Mouse (Mus musculus) neural tube, embryonic 11.5 days (tissue): ENCODE results near the gene Tnk2. TPM values are rescaled to one million over a fixed set of nuclear protein-coding genes. Genes with fewer than 3 reads are reported as not detected.

ENCODE experiments used
- ATAC-seq: fragments of 200-750 bp; cut with Nextera tagmentation; 2 replicates; pipeline ENCODE4 v1.8.0; 2017; ENCODE audit warnings: moderate number of reproducible peaks, mild to moderate bottlenecking, moderate TSS enrichment, moderate library complexity; ENCODE audit not compliant: insufficient read depth, low FRiP score, low TSS enrichment
- DNase-seq: peaks from one replicate; pipeline ENCODE4 v3.0.0-alpha.2; 2015; ENCODE audit warnings: low spot score
- H3K27ac ChIP-seq: fragments of 300-500 bp; sonication (generic); 2 replicates; pipeline ENCODE4 v1.5.1; 2014; ENCODE audit warnings: low read depth, mild to moderate bottlenecking, low read length
- H3K27me3 ChIP-seq: fragments of 300-500 bp; sonication (generic); 2 replicates; pipeline ENCODE4 v1.6.1; 2014; ENCODE audit warnings: mild to moderate bottlenecking, low read length, mixed read lengths; ENCODE audit not compliant: control insufficient read depth, insufficient read depth
- H3K36me3 ChIP-seq: fragments of 300-500 bp; sonication (generic); 2 replicates; pipeline ENCODE4 v1.6.1; 2014; ENCODE audit warnings: mild to moderate bottlenecking, low read length, moderate library complexity, mixed read lengths; ENCODE audit not compliant: control insufficient read depth, insufficient read depth
- H3K4me1 ChIP-seq: fragments of 300-500 bp; sonication (generic); 2 replicates; pipeline ENCODE4 v1.6.1; 2014; ENCODE audit warnings: low read length, mixed read lengths; ENCODE audit not compliant: control insufficient read depth, insufficient read depth
- H3K4me2 ChIP-seq: fragments of 300-500 bp; sonication (generic); 2 replicates; pipeline ENCODE4 v1.6.1; 2014; ENCODE audit warnings: low read depth, mild to moderate bottlenecking, moderate library complexity
- H3K4me3 ChIP-seq: fragments of 300-500 bp; sonication (generic); 2 replicates; pipeline ENCODE4 v1.5.1; 2014; ENCODE audit warnings: low read depth, low read length
- H3K9ac ChIP-seq: fragments of 300-500 bp; sonication (generic); 2 replicates; pipeline ENCODE4 v1.6.1; 2014; ENCODE audit warnings: mild to moderate bottlenecking, low read length
- H3K9me3 ChIP-seq: fragments of 300-500 bp; sonication (generic); 2 replicates; pipeline ENCODE4 v1.6.1; 2016; ENCODE audit warnings: low read length; ENCODE audit not compliant: control insufficient read depth
- whole genome bisulfite sequencing: fragments of 180-500 bp; shearing (Covaris S2); extraction: QIAGEN DNeasy Blood & Tissue Kit; methylation state at CpG from one replicate; pipeline ENCODE4 v1.1.7; 2014; 5-methylcytosine and 5-hydroxymethylcytosine counted together
- polyA plus RNA-seq: library from polyadenylated mRNA; unstranded; fragments of >200 nt; fragmentation: Nextera tagmentation; extraction: Ambion mirVana; gene quantifications from 2 replicates; pipeline ENCODE4 v1.2.1, GENCODE M21; 2014

The Tnk2 gene
- polyA plus RNA-seq, 1 experiment from 2014 or later = 7.0 TPM

- Histone ChIP-seq H3K27ac (no peak overlapping the region), H3K4me3 (no peak overlapping the region), H3K4me1 (no peaks in the 10 kb centered on the region), H3K9ac (no peak overlapping the region), H3K36me3 (peaks cover 11% of the 10 kb centered on the region), H3K4me2 (no peak overlapping the region), H3K27me3 (no peaks in the 10 kb centered on the region), H3K9me3 (no peaks in the 10 kb centered on the region)
- no peak for ATAC-seq
- 78% methylated on average over 4 of the region's 4 CpGs for WGBS
- DNase-seq = no peak
These were observed 39.2 kb downstream of the Tnk2 start for GRCm38 (mm10) chr16:32682841-32683240.

GRCm38 (mm10) chr16:32683343-32683742, 39.7 kb downstream of the Tnk2 start:
- ATAC-seq (no peak), DNase-seq (no peak)
- Histone ChIP-seq H3K4me2 (no peak overlapping the region), H3K27me3 (no peaks in the 10 kb centered on the region), H3K4me1 (no peaks in the 10 kb centered on the region), H3K4me3 (no peak overlapping the region), H3K27ac (no peak overlapping the region), H3K36me3 (peaks cover 11% of the 10 kb centered on the region), H3K9me3 (no peaks in the 10 kb centered on the region), H3K9ac (no peak overlapping the region)
- 69% methylated on average over 5 of the region's 5 CpGs for WGBS

- H3K9ac ChIP-seq = no peak overlapping the region
- no peaks in the 10 kb centered on the region for H3K4me1 ChIP-seq
- H3K9me3 ChIP-seq = no peaks in the 10 kb centered on the region
- no peak overlapping the region for H3K27ac ChIP-seq
- ATAC-seq (no peak), DNase-seq (no peak)
- H3K4me3 ChIP-seq = no peak overlapping the region
- H3K4me2 ChIP-seq = no peak overlapping the region
- peaks cover 5% of the 10 kb centered on the region; the same call in 1 of the 2 replicates for H3K36me3 ChIP-seq
- WGBS = 83% methylated on average over 10 of the region's 10 CpGs
- no peaks in the 10 kb centered on the region for H3K27me3 ChIP-seq
These were observed 41.7 kb downstream of the Tnk2 start for GRCm38 (mm10) chr16:32685405-32685804.

- H3K4me3 ChIP-seq = no peak overlapping the region
- no peaks in the 10 kb centered on the region for H3K27me3 ChIP-seq
- peaks cover 5% of the 10 kb centered on the region; the same call in 1 of the 2 replicates for H3K36me3 ChIP-seq
- H3K9ac ChIP-seq = no peak overlapping the region
- no peaks in the 10 kb centered on the region for H3K4me1 ChIP-seq
- WGBS = 65% methylated on average over 5 of the region's 5 CpGs
- ATAC-seq = no peak
- no peak for DNase-seq
- no peaks in the 10 kb centered on the region for H3K9me3 ChIP-seq
- no peak overlapping the region for H3K27ac ChIP-seq
- H3K4me2 ChIP-seq = no peak overlapping the region
These were observed 42.3 kb downstream of the Tnk2 start for GRCm38 (mm10) chr16:32685998-32686397.

GRCm38 (mm10) chr16:32687221-32687620, 43.5 kb downstream of the Tnk2 start:
- ATAC-seq = no peak
- no peak overlapping the region for H3K27ac ChIP-seq
- H3K9me3 ChIP-seq = no peaks in the 10 kb centered on the region
- no peaks in the 10 kb centered on the region for H3K4me1 ChIP-seq
- no peak overlapping the region for H3K9ac ChIP-seq
- 81% methylated on average over 5 of the region's 5 CpGs for WGBS
- no peak overlapping the region for H3K4me3 ChIP-seq
- no peak overlapping the region for H3K4me2 ChIP-seq
- no peak for DNase-seq
- peaks cover 3% of the 10 kb centered on the region; the same call in 1 of the 2 replicates for H3K36me3 ChIP-seq
- no peaks in the 10 kb centered on the region for H3K27me3 ChIP-seq

GRCm38 (mm10) chr16:32688770-32689169, 45.1 kb downstream of the Tnk2 start:
- DNase-seq (no peak), ATAC-seq (no peak)
- Histone ChIP-seq H3K27ac (no peak overlapping the region), H3K9me3 (no peaks in the 10 kb centered on the region), H3K4me3 (no peak overlapping the region), H3K9ac (no peak overlapping the region), H3K27me3 (no peaks in the 10 kb centered on the region), H3K4me1 (no peaks in the 10 kb centered on the region), H3K36me3 (no peaks in the 10 kb centered on the region), H3K4me2 (no peak overlapping the region)
- WGBS = 57% methylated on average over 4 of the region's 4 CpGs

- no peaks in the 10 kb centered on the region for H3K27me3 ChIP-seq
- 7% methylated on average over 9 of the region's 9 CpGs for WGBS
- H3K4me2 ChIP-seq = no peak overlapping the region
- no peaks in the 10 kb centered on the region for H3K36me3 ChIP-seq
- ATAC-seq = no peak
- H3K4me3 ChIP-seq = no peak overlapping the region
- no peaks in the 10 kb centered on the region for H3K9me3 ChIP-seq
- peak; percentile 62 for DNase-seq
- no peaks in the 10 kb centered on the region for H3K4me1 ChIP-seq
- H3K9ac ChIP-seq = no peak overlapping the region
- H3K27ac ChIP-seq = no peak overlapping the region
These were observed 45.8 kb downstream of the Tnk2 start for GRCm38 (mm10) chr16:32689501-32689900.

GRCm38 (mm10) chr16:32696841-32697464, 53.3 kb downstream of the Tnk2 start:
- no peaks in the 10 kb centered on the region for H3K36me3 ChIP-seq
- no peak overlapping the region for H3K27ac ChIP-seq
- H3K9me3 ChIP-seq = no peaks in the 10 kb centered on the region
- no peak overlapping the region for H3K9ac ChIP-seq
- no peaks in the 10 kb centered on the region for H3K4me1 ChIP-seq
- WGBS = 46% methylated on average over 7 of the region's 7 CpGs
- no peak for DNase-seq
- ATAC-seq = no peak
- H3K27me3 ChIP-seq = no peaks in the 10 kb centered on the region
- no peak overlapping the region for H3K4me2 ChIP-seq
- H3K4me3 ChIP-seq = no peak overlapping the region

- H3K4me1 ChIP-seq = no peaks in the 10 kb centered on the region
- no peaks in the 10 kb centered on the region for H3K36me3 ChIP-seq
- no peak overlapping the region for H3K9ac ChIP-seq
- H3K4me2 ChIP-seq = no peak overlapping the region
- DNase-seq (no peak), ATAC-seq (no peak)
- H3K27ac ChIP-seq = no peak overlapping the region
- H3K27me3 ChIP-seq = no peaks in the 10 kb centered on the region
- no peaks in the 10 kb centered on the region for H3K9me3 ChIP-seq
- 89% methylated on average over 22 of the region's 22 CpGs for WGBS
- no peak overlapping the region for H3K4me3 ChIP-seq
These were observed 54.2 kb downstream of the Tnk2 start for GRCm38 (mm10) chr16:32697665-32698446.
